Mouse (Mus musculus) liver, embryonic 11.5 days (tissue): ENCODE measurements at regions not wholly inside any gene's neighbourhood (a gene's known extent, or its start where the extent isn't known, plus 50 kb on each side); places are given as distances from the start of the nearest gene placed in this dataset.
"Not testable (repeated sequence)": the region's sequence is repeated elsewhere in the genome, so short reads cannot be mapped to it uniquely, and the experiment has no call there.

Source experiments
- ATAC-seq: fragments of 200-750 bp; cut with Nextera tagmentation; replicated peaks from 2 replicates; pipeline ENCODE4 v1.8.0; 2017; ENCODE audit warnings: moderate number of reproducible peaks, mild to moderate bottlenecking, moderate TSS enrichment, moderate library complexity; ENCODE audit not compliant: low FRiP score
- DNase-seq: peaks from one replicate; pipeline ENCODE4 v3.0.0-alpha.2; 2017; ENCODE audit warnings: low spot score
- H3K27ac ChIP-seq: fragments of 300-500 bp; sonication (generic); 2 replicates; pipeline ENCODE4 v1.5.1; 2014; ENCODE audit warnings: mild to moderate bottlenecking, low read depth, low read length, control low read depth
- H3K27me3 ChIP-seq: fragments of 300-500 bp; sonication (generic); replicated peaks from 2 replicates; pipeline ENCODE4 v1.6.1; 2014; ENCODE audit warnings: low read length, mixed read lengths; ENCODE audit not compliant: control insufficient read depth, insufficient read depth
- H3K36me3 ChIP-seq: fragments of 300-500 bp; sonication (generic); 2 replicates; pipeline ENCODE4 v1.6.1; 2014; ENCODE audit warnings: mild to moderate bottlenecking, low read length, moderate library complexity, mixed read lengths; ENCODE audit not compliant: control insufficient read depth, insufficient read depth
- H3K4me1 ChIP-seq: fragments of 300-500 bp; sonication (generic); replicated peaks from 2 replicates; pipeline ENCODE4 v1.6.1; 2014; ENCODE audit warnings: low read length, mixed read lengths; ENCODE audit not compliant: control insufficient read depth, insufficient read depth
- H3K4me2 ChIP-seq: fragments of 300-500 bp; sonication (generic); 2 replicates; pipeline ENCODE4 v1.6.1; 2014; ENCODE audit warnings: mild to moderate bottlenecking, control low read depth, moderate library complexity
- H3K4me3 ChIP-seq: fragments of 300-500 bp; sonication (generic); 2 replicates; pipeline ENCODE4 v1.5.1; 2014; ENCODE audit warnings: low read depth, low read length, control low read depth
- H3K9ac ChIP-seq: fragments of 300-500 bp; sonication (generic); 2 replicates; pipeline ENCODE4 v1.6.1; 2014; ENCODE audit warnings: low read depth, low read length, control low read depth
- H3K9me3 ChIP-seq: fragments of 300-500 bp; sonication (generic); 2 replicates; pipeline ENCODE4 v1.6.1; 2016; ENCODE audit warnings: low read length, inconsistent platforms, mixed read lengths; ENCODE audit not compliant: control insufficient read depth
- WGBS: fragments of 180-500 bp; shearing (Covaris S2); extraction: QIAGEN DNeasy Blood & Tissue Kit; methylation state at CpG from one replicate; pipeline ENCODE4 v1.1.7; 2014; 5-methylcytosine and 5-hydroxymethylcytosine counted together

DNA sequence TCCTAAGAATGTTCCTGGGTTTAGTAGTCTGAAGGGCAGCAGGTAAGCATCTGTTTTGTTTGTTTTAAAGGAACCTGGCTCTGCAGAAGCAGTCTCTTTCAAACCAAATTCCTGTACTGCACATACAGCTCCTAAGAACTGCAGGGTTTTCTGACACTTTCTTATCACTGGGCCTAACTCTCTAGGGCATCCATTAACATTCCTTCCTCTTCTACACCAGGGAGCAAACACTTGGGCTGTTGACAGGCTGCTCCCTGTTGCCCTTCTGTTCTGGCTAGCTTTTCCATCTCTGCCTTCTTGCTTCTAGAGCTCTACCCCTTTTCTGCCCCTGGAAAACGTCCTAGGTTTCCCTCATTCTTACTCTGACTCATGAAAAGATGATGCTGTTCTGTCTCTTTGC is 345.5 kb upstream of the Cwc22 start:
- no peak overlapping the region for H3K4me3 ChIP-seq
- H3K27ac ChIP-seq = no peak overlapping the region
- H3K9ac ChIP-seq = no peak overlapping the region
- H3K36me3 ChIP-seq = no peaks in the 10 kb centered on the region
- no peak overlapping the region for H3K4me2 ChIP-seq
- DNase-seq (no peak), ATAC-seq (no peak)
- no peaks in the 10 kb centered on the region for H3K9me3 ChIP-seq
- no peaks in the 10 kb centered on the region for H3K27me3 ChIP-seq
- no peaks in the 10 kb centered on the region for H3K4me1 ChIP-seq
- 3% methylated on average over 1 of the region's 1 CpGs for WGBS

DNA sequence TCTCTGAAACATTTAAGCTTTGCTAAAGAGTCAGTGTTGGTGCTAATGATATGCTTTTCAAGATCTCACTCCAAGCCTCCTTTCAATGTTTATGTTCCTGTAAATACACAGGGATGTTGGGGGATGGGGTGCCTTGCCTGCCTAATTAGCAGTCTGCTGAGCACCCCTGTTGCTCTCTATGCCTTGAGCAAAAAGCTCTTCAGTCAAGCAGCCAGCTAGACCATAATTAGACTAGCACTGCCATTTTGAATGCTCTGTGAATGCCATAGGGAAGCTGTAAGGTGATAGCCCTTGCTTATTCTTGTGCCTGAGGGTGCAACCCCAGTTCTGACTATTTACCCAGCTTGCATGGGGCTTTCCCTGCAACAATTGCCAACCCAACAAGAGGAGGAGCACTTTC is 338.6 kb upstream of the Cwc22 start:
- Histone ChIP-seq H3K4me1 (no peaks in the 10 kb centered on the region), H3K9ac (no peak overlapping the region), H3K9me3 (no peaks in the 10 kb centered on the region), H3K27ac (no peak overlapping the region), H3K27me3 (no peaks in the 10 kb centered on the region), H3K4me3 (no peak overlapping the region), H3K4me2 (no peak overlapping the region), H3K36me3 (no peaks in the 10 kb centered on the region)
- no peak for ATAC-seq
- DNase-seq = no peak

DNA sequence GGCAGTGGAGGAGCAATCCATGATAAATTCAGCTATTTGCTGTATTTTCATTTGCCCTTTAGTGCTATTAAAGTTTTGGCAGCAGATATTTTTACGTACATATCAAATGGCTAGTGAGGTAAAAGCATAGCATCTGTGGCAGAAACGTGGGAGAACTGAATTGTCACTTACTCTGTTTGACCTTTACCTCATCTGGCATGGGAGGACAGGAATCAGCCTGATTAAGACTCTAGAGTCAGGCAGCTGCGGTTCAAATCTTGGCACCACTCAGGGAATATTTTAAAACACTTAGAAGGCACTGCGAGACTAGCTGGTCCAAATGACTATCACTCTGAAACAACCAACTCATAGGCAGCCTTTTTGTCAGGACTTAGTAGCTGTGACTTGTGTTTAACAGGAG is 337.4 kb upstream of the Cwc22 start:
- no peak overlapping the region for H3K27ac ChIP-seq
- no peak for DNase-seq
- H3K36me3 ChIP-seq = no peaks in the 10 kb centered on the region
- H3K4me1 ChIP-seq = no peaks in the 10 kb centered on the region
- no peak overlapping the region for H3K9ac ChIP-seq
- no peaks in the 10 kb centered on the region for H3K27me3 ChIP-seq
- H3K4me3 ChIP-seq = no peak overlapping the region
- 57% methylated on average over 4 of the region's 4 CpGs for WGBS
- no peaks in the 10 kb centered on the region for H3K9me3 ChIP-seq
- H3K4me2 ChIP-seq = no peak overlapping the region
- no peak for ATAC-seq

DNA sequence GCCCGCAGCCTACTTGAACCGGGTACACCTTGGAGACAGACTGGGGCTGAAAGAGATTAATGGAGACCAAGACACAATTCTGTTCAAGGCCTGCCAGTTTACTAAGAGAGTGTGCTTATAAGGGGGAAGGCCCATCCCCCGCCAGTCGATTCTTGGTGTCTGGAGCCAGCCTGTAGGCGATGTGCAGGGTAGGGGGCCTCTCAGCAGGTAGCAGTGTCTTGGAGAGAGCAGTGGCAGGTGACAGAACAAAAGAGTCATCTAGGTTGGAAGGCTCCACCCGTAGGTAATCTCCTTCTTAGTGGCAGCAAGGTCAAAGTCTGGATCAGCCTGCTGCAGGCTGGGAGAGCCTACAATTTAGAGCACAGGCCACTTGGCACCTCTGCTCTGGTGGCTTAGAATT is 335.7 kb upstream of the Cwc22 start:
- not testable (repeated sequence) for DNase-seq, ATAC-seq, H3K4me2 ChIP-seq, H3K9ac ChIP-seq, H3K9me3 ChIP-seq, H3K4me3 ChIP-seq, H3K27me3 ChIP-seq, H3K36me3 ChIP-seq, H3K4me1 ChIP-seq, H3K27ac ChIP-seq
- WGBS = 69% methylated on average over 6 of the region's 6 CpGs

DNA sequence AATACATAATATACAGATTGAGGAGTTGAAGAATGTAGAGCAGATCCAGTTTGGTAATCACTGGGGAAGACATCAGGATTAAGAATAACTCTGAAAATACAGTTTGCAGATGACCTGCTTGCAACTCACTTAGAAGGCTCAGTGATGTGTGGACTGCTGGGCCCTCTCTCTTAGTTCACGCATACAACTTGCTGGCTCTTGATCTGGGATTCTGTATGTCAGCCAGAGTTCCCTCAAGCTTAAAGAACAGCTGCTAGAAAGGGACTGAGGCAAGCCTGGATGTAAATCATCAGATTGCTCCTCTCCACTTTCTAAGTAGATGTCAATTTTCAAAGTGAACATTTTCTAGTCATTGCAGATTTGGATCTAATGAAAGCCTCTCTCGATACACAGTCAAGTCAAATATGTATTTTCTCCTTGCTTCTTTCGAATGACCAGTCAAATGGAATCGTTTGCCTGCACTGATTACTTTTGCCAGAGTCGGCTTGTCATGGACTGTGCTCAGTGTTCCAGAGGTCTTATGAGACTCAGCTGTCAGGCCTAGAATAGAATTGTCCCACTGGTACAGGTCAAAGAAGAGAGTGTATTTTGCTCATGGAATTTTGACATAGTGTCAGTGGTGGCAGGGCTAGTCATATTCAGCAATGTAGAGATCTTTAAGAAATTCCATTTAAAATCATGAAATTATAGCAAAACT is 334.2 kb upstream of the Cwc22 start:
- Histone ChIP-seq H3K4me1 (no peaks in the 10 kb centered on the region), H3K27ac (no peak overlapping the region), H3K27me3 (no peaks in the 10 kb centered on the region), H3K9me3 (no peaks in the 10 kb centered on the region), H3K4me3 (no peak overlapping the region), H3K9ac (no peak overlapping the region), H3K4me2 (no peak overlapping the region), H3K36me3 (no peaks in the 10 kb centered on the region)
- WGBS = 81% methylated on average over 5 of the region's 5 CpGs
- DNase-seq (no peak), ATAC-seq (no peak)

DNA sequence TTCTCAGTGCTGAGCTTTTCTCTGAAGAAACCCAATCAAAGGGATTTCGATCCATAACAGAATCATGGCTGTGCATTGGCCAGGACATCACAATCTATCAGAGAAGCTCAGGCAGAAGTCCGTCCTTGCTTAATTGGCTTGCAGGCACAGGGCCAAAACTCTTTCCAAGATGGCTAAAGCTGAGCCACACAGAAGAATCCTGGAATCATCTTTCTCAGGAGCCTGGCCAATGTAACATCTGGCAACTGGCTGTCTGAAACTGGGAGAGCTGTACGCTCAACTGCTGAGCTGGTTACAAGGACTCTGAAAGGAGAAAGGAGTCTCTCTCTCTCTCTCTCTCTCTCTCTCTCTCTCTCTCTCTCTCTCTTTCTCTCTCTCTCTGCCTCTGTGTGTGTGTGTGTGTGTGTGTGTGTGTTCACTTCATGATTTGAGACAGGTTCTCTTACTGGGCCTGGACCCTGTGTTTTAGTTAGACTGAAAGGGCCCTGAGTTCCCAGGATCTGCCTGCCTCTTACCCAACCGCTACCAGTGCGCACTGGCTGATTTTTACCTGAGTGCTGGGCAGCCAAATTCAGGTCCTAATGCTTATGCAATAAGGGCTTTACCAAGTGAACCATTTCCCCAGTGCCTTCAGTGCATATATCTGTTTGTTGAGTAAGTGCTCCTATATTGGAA is 333.3 kb upstream of the Cwc22 start:
- DNase-seq = no peak
- no peaks in the 10 kb centered on the region for H3K9me3 ChIP-seq
- H3K36me3 ChIP-seq = no peaks in the 10 kb centered on the region
- no peaks in the 10 kb centered on the region for H3K27me3 ChIP-seq
- H3K4me3 ChIP-seq = no peak overlapping the region
- H3K4me2 ChIP-seq = no peak overlapping the region
- H3K9ac ChIP-seq = no peak overlapping the region
- no peak for ATAC-seq
- no peak overlapping the region for H3K27ac ChIP-seq
- WGBS = 84% methylated on average over 5 of the region's 5 CpGs
- no peaks in the 10 kb centered on the region for H3K4me1 ChIP-seq

DNA sequence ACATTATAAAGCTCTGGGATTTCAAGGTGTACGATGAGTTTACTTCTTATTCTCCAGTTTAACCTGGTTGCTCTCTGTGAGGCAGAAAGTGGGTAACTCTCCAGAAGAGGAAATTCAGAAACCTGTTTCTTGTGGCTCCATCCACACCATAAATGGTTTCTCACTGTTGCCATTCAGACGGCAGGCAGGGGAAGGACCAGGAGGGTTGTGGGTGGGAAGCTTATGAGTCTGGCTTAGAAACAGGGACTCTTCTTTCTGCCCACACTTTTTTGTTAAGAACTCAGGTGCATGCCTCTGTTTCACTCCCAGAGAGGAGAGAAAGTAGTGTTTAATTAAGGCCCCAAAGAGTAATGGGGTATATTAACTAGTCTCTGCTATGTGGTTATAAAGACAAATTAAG is 332.5 kb upstream of the Cwc22 start:
- no peak overlapping the region for H3K27ac ChIP-seq
- H3K9ac ChIP-seq = no peak overlapping the region
- ATAC-seq (no peak), DNase-seq (no peak)
- H3K4me1 ChIP-seq = no peaks in the 10 kb centered on the region
- no peak overlapping the region for H3K4me2 ChIP-seq
- no peaks in the 10 kb centered on the region for H3K27me3 ChIP-seq
- WGBS = 79% methylated on average over 2 of the region's 2 CpGs
- no peaks in the 10 kb centered on the region for H3K9me3 ChIP-seq
- no peak overlapping the region for H3K4me3 ChIP-seq
- H3K36me3 ChIP-seq = no peaks in the 10 kb centered on the region

DNA sequence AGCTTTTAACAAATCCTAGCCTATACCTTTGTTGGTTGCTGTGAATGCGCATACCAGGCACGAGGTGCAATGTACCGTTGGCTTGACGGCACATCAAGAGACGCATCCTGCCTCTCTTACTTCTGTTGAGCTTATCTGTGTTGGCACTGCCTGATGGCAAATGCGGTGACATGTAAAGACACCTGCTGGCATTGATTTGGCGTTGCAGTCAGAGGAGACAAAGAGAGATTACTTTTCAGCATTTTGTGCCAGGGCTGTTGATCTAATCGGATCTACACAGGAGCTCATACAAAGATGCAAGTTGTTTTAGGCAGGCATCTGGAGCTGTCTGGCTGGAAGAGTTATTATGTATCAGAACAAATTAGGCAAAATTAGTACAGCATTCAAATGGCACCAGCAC is 331.5 kb upstream of the Cwc22 start:
- ATAC-seq = no peak
- H3K9me3 ChIP-seq = no peaks in the 10 kb centered on the region

DNA sequence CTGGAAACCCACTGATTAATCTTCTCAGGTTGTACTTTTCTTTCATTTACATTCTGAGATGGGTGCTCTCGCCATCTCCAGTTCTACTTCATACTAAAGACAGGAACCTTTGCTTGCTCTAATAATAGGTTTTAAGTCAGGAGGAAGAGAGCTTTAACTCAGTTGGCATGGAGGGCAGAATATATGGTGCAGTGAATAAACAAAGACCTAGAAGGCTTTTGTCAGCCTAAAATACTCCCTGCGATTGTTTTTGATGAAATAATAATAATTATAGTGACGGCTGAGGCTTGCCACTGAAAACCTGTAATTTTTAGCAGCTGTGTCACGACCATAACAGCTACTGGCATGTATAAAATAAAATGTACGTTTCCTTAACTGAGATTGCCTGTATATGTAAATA is 327.9 kb upstream of the Cwc22 start:
- no peak for DNase-seq
- no peaks in the 10 kb centered on the region for H3K27me3 ChIP-seq
- WGBS = 76% methylated on average over 5 of the region's 5 CpGs
- no peaks in the 10 kb centered on the region for H3K9me3 ChIP-seq
- H3K9ac ChIP-seq = no peak overlapping the region
- ATAC-seq = no peak
- no peaks in the 10 kb centered on the region for H3K36me3 ChIP-seq
- no peak overlapping the region for H3K27ac ChIP-seq
- no peak overlapping the region for H3K4me2 ChIP-seq
- no peaks in the 10 kb centered on the region for H3K4me1 ChIP-seq
- no peak overlapping the region for H3K4me3 ChIP-seq

More for the DNA sequence above, 331.5 kb upstream of the Cwc22 start:
- WGBS = 84% methylated on average over 8 of the region's 8 CpGs
- Histone ChIP-seq H3K27ac (no peak overlapping the region), H3K4me2 (no peak overlapping the region), H3K4me1 (no peaks in the 10 kb centered on the region), H3K36me3 (no peaks in the 10 kb centered on the region), H3K4me3 (no peak overlapping the region), H3K9ac (no peak overlapping the region), H3K27me3 (no peaks in the 10 kb centered on the region)
- DNase-seq = no peak
